Mouse (Mus musculus): ENCODE results near the gene Slc25a42.
A peak's percentile ranks its signal among the peaks of the same experiment; 100 is the strongest.

Slc25a42 gene

GRCm38 (mm10) chr8:70212112-70213055 lies at the start of gene Slc25a42:
TSS of gene Slc25a42 (minus strand) at chr8:70212305.
- TF ChIP-seq GATA4 (IDR thresholded peaks at IDR 0.05; ENCODE audit: insufficient replicate concordance, low read length), result no peak; the same call in 1 of the 2 replicates

GRCm38 (mm10) chr8:70259043-70259442 lies 46.9 kb upstream of the Slc25a42 start:
- no peak for TF ChIP-seq GATA4 (IDR thresholded peaks at IDR 0.05; ENCODE audit: insufficient replicate concordance, low read length)

GRCm38 (mm10) chr8:70258600-70258999 lies 46.5 kb upstream of the Slc25a42 start:
- no peak for TF ChIP-seq GATA4 (IDR thresholded peaks at IDR 0.05; ENCODE audit: insufficient replicate concordance, low read length)

- no peak for TF ChIP-seq GATA4 (IDR thresholded peaks at IDR 0.05; ENCODE audit: insufficient replicate concordance, low read length)
Observed at GRCm38 (mm10) chr8:70257456-70257855, 45.4 kb upstream of the Slc25a42 start.

- TF ChIP-seq GATA4 (IDR thresholded peaks at IDR 0.05; ENCODE audit: insufficient replicate concordance, low read length), result no peak
Observed at GRCm38 (mm10) chr8:70254628-70255027, 42.5 kb upstream of the Slc25a42 start.

- no peak for TF ChIP-seq GATA4 (IDR thresholded peaks at IDR 0.05; ENCODE audit: insufficient replicate concordance, low read length)
Observed at GRCm38 (mm10) chr8:70247841-70248240, 35.7 kb upstream of the Slc25a42 start.

GRCm38 (mm10) chr8:70246622-70247021 lies 34.5 kb upstream of the Slc25a42 start:
- TF ChIP-seq GATA4 (IDR thresholded peaks at IDR 0.05; ENCODE audit: insufficient replicate concordance, low read length), result no peak

GRCm38 (mm10) chr8:70240642-70241041 lies 28.5 kb upstream of the Slc25a42 start:
- no peak for TF ChIP-seq GATA4 (IDR thresholded peaks at IDR 0.05; ENCODE audit: insufficient replicate concordance, low read length)

- TF ChIP-seq GATA4 (IDR thresholded peaks at IDR 0.05; ENCODE audit: insufficient replicate concordance, low read length), result no peak
Observed at GRCm38 (mm10) chr8:70237842-70238241, 25.7 kb upstream of the Slc25a42 start.

- no peak for TF ChIP-seq GATA4 (IDR thresholded peaks at IDR 0.05; ENCODE audit: insufficient replicate concordance, low read length)
Observed at GRCm38 (mm10) chr8:70234781-70235128, 22.6 kb upstream of the Slc25a42 start.

GRCm38 (mm10) chr8:70234080-70234780 lies 22.1 kb upstream of the Slc25a42 start, which contains the start of the genes Sugp2 and Armc6:
TSS of gene Sugp2 (plus strand) at chr8:70234226.
TSS of gene Armc6 (minus strand) at chr8:70234466.
- peak; percentile 40; the same call in 1 of the 2 replicates for TF ChIP-seq GATA4 (IDR thresholded peaks at IDR 0.05; ENCODE audit: insufficient replicate concordance, low read length)

- no peak for TF ChIP-seq GATA4 (IDR thresholded peaks at IDR 0.05; ENCODE audit: insufficient replicate concordance, low read length)
Observed at GRCm38 (mm10) chr8:70233606-70234005, 21.5 kb upstream of the Slc25a42 start.

- no peak for TF ChIP-seq GATA4 (IDR thresholded peaks at IDR 0.05; ENCODE audit: insufficient replicate concordance, low read length)
Observed at GRCm38 (mm10) chr8:70230837-70231236, 18.7 kb upstream of the Slc25a42 start.

GRCm38 (mm10) chr8:70227997-70228396 lies 15.9 kb upstream of the Slc25a42 start:
- no peak for TF ChIP-seq GATA4 (IDR thresholded peaks at IDR 0.05; ENCODE audit: insufficient replicate concordance, low read length)

- no peak for TF ChIP-seq GATA4 (IDR thresholded peaks at IDR 0.05; ENCODE audit: insufficient replicate concordance, low read length)
Observed at GRCm38 (mm10) chr8:70223341-70223740, 11.2 kb upstream of the Slc25a42 start.

GRCm38 (mm10) chr8:70222041-70222440 lies 9.9 kb upstream of the Slc25a42 start:
- no peak for TF ChIP-seq GATA4 (IDR thresholded peaks at IDR 0.05; ENCODE audit: insufficient replicate concordance, low read length)

Measured in liver, adult (tissue).